In the genomic region with DNA sequence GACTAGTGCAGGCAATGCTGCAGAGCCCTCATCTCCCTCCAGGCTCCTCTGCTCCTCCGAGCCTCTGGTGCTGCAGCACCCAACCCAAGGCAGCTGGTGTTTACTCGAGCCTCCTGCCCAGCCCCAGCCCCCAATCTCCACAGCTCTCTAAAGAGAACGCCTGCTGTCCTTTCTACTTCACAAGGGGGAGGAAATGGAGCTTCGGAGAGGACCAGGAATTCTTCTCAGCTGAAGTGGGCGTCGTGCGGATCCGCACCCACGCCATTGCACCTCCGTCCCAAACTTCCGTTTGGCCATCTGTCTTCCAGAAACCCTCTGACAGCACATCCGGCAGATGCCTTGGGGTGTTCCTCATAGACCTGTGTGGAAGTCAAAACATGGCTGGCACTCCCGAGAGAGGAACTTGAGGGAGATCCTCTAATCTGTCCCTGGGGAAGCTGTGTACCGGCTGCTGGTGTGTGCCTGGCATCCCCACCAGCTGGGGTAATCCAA, we compare ENCODE assay signal across 8 mouse cellular contexts. TPM values are rescaled to one million over a fixed set of nuclear protein-coding genes. Genes with fewer than 3 reads are reported as not detected.
DNase-seq lines count a peak whose midpoint lies in the region; ATAC-seq and TF ChIP-seq lines count a peak whose summit lies in the region.
"Had no signal": no experiment of that assay in that cellular context is flagged by ENCODE, and none has a peak within 500 bp of the region (broad histone marks: within the 10 kb centered on the region; RNA-seq: fewer than 3 reads in every experiment).

No protein-coding gene starts in this region.

- TF ChIP-seq EP300 in liver, postnatal 0 days (IDR thresholded peaks at IDR 0.05; ENCODE audit: low read depth): no peak

- H3K9ac ChIP-seq in liver, postnatal 0 days (replicated peaks): no peak overlapping the region
- no peak overlapping the region for H3K9ac ChIP-seq in liver, embryonic 12.5 days
- H3K9ac ChIP-seq: liver, embryonic 14.5 days had no signal

- peaks cover 44% of the 10 kb centered on the region for H3K4me1 ChIP-seq in liver, postnatal 0 days (ENCODE audit: insufficient read depth)
- H3K4me1 ChIP-seq in liver, embryonic 12.5 days: peaks cover 34% of the 10 kb centered on the region
- peaks cover 54% of the 10 kb centered on the region for H3K4me1 ChIP-seq in embryonic facial prominence, embryonic 10.5 days

- ATAC-seq in liver, postnatal 0 days: no peak
- ATAC-seq in liver, embryonic 12.5 days: no peak
- ATAC-seq in frontal cortex, adult (ENCODE audit: low TSS enrichment): peak; percentile 95

- TF ChIP-seq CTCF in liver, postnatal 0 days (IDR thresholded peaks at IDR 0.05; ENCODE audit: low read depth): no peak

- no peaks in the 10 kb centered on the region for H3K27me3 ChIP-seq in liver, postnatal 0 days (ENCODE audit: insufficient read depth, low read length)
- peaks cover 17% of the 10 kb centered on the region; the same call in 1 of the 2 replicates for H3K27me3 ChIP-seq in liver, embryonic 12.5 days (replicated peaks)
- H3K27me3 ChIP-seq in embryonic facial prominence, embryonic 10.5 days (replicated peaks; ENCODE audit: low read depth, poor library complexity, severe bottlenecking): no peaks in the 10 kb centered on the region

- H3K4me3 ChIP-seq in liver, postnatal 0 days (ENCODE audit: low read depth, low read length): no peak overlapping the region
- no peak overlapping the region for H3K4me3 ChIP-seq in liver, embryonic 12.5 days
- H3K4me3 ChIP-seq in embryonic facial prominence, embryonic 10.5 days: no peak overlapping the region

- intact Hi-C loops in left cerebral cortex, postnatal 14 days (cut with DNase I): loop anchor here (1.0 kb wide), 1 partner anchor 146 kb away; no protein-coding TSS in a partner anchor

- H3K4me2 ChIP-seq in liver, postnatal 0 days (ENCODE audit: low read depth, low read length): no peak overlapping the region
- H3K4me2 ChIP-seq in liver, embryonic 12.5 days: no peak overlapping the region

- WGBS in liver, postnatal 0 days (ENCODE audit: insufficient replicate concordance): 41% methylated on average over 14 of the region's 14 CpGs
- 33% methylated on average over 14 of the region's 14 CpGs for WGBS in liver, embryonic 12.5 days (ENCODE audit: insufficient replicate concordance)
- 66% methylated on average over 14 of the region's 14 CpGs for WGBS in embryonic facial prominence, embryonic 10.5 days

- H3K27ac ChIP-seq in liver, postnatal 0 days (ENCODE audit: low read depth): peak overlapping the region; percentile 36
- H3K27ac ChIP-seq in liver, embryonic 12.5 days: no peak overlapping the region
- H3K27ac ChIP-seq in embryonic facial prominence, embryonic 10.5 days (replicated peaks): peak overlapping the region; percentile 65
- H3K27ac ChIP-seq: liver, embryonic 14.5 days had no signal

- H3K9me3 ChIP-seq in liver, postnatal 0 days (ENCODE audit: low read length): no peaks in the 10 kb centered on the region
- no peaks in the 10 kb centered on the region for H3K9me3 ChIP-seq in liver, embryonic 12.5 days (replicated peaks)
- no peaks in the 10 kb centered on the region for H3K9me3 ChIP-seq in embryonic facial prominence, embryonic 10.5 days

- H3K36me3 ChIP-seq in liver, postnatal 0 days (replicated peaks; ENCODE audit: insufficient read depth, low read length): no peaks in the 10 kb centered on the region
- H3K36me3 ChIP-seq in liver, embryonic 12.5 days: no peaks in the 10 kb centered on the region
- H3K36me3 ChIP-seq in embryonic facial prominence, embryonic 10.5 days (replicated peaks): no peaks in the 10 kb centered on the region

- no peak for DNase-seq in liver, postnatal 0 days
- no peak for DNase-seq in embryonic facial prominence, embryonic 10.5 days (ENCODE audit: low spot score)
- peak; percentile 72 to 74 for DNase-seq in left cerebral cortex, postnatal 14 days (ENCODE audit: low spot score in 2 of 2)
- DNase-seq in cerebellum, adult 18-20 months: no peak
- DNase-seq in cerebellum, postnatal 14 days: no peak

RNA-seq across cellular contexts. Expression of gene Sik1, which starts 22.1 kb away (rescaled TPM):
- polyA plus RNA-seq in liver, postnatal 0 days (2015; fragmentation: Nextera tagmentation; extraction: Ambion mirVana): 7.8 and 8.1 TPM in 2 replicates
- 5.9 and 7.0 TPM in 2 replicates for polyA plus RNA-seq in liver, embryonic 12.5 days (2016; fragmentation: Nextera tagmentation; extraction: Ambion mirVana)
- polyA plus RNA-seq in embryonic facial prominence, embryonic 10.5 days (2016; fragmentation: Nextera tagmentation; extraction: Ambion mirVana): 12.7 and 15.5 TPM in 2 replicates
- total RNA-seq in left cerebral cortex, postnatal 14 days (2021): 10 to 100 TPM; 18.8 to 21.6 TPM

Comparison
In these comparisons a context has a peak if more than half of its experiments do, and no peak if none do; other contexts are left out.
1. DNase-seq: peak in left cerebral cortex, postnatal 14 days (2 of 2); none in liver, postnatal 0 days (single experiment), embryonic facial prominence, embryonic 10.5 days (single experiment), cerebellum, adult 18-20 months (0 of 2) and cerebellum, postnatal 14 days (0 of 2).